Mouse (Mus musculus) megakaryocyte, embryonic 14.5 days (primary cell): ENCODE data around the gene Cenpv. TPM values are rescaled to one million over a fixed set of nuclear protein-coding genes. Genes with fewer than 3 reads are reported as not detected.
"Not testable (repeated sequence)": the region's sequence is repeated elsewhere in the genome, so short reads cannot be mapped to it uniquely, and the experiment has no call there.

Experiments used
- H3K27me3 ChIP-seq: replicated peaks from 2 replicates; pipeline ENCODE3; 2012; ENCODE audit warnings: inconsistent platforms
- H3K36me3 ChIP-seq: replicated peaks from 2 replicates; pipeline ENCODE3; 2012; ENCODE audit warnings: low read length, inconsistent platforms, mixed read lengths
- H3K4me1 ChIP-seq: 2 replicates; pipeline ENCODE4 v1.6.1; 2012; ENCODE audit warnings: inconsistent platforms
- H3K4me3 ChIP-seq: replicated peaks from 2 replicates; pipeline ENCODE3; 2012; ENCODE audit warnings: moderate library complexity, mild to moderate bottlenecking, inconsistent platforms
- H3K9me3 ChIP-seq: 2 replicates; pipeline ENCODE4 v1.6.1; 2012; ENCODE audit warnings: inconsistent platforms
- FLI1 ChIP-seq: IDR thresholded peaks from 2 replicates; pipeline ENCODE4 v1.6.1; 2012; ENCODE audit warnings: low read length, inconsistent platforms, mixed read lengths
- GATA1 ChIP-seq: IDR thresholded peaks from 3 replicates; pipeline ENCODE4 v1.6.1; 2012; ENCODE audit warnings: mixed read lengths, low read length, inconsistent platforms, borderline replicate concordance
- polyA plus RNA-seq: library from polyadenylated mRNA; stranded (reverse); fragments of >175 nt; gene quantifications from 2 replicates; pipeline ENCODE4 v1.2.3, GENCODE M21; 2012; ENCODE audit warnings: low replicate concordance; ENCODE audit not compliant: insufficient read depth

Cenpv gene
- polyA plus RNA-seq, 1 experiment = 10.8 TPM

- H3K27me3 ChIP-seq = no peaks in the 10 kb centered on the region
- peaks cover 85% of the 10 kb centered on the region for H3K36me3 ChIP-seq
- H3K4me3 ChIP-seq = no peak overlapping the region
- H3K9me3 ChIP-seq = no peaks in the 10 kb centered on the region
- TF ChIP-seq FLI1 (no peak), GATA1 (no peak)
- peaks cover 10% of the 10 kb centered on the region; the same call in 1 of the 2 replicates for H3K4me1 ChIP-seq
These were observed 29.5 kb downstream of the Cenpv start for GRCm38 (mm10) chr11:62509571-62509970.

GRCm38 (mm10) chr11:62508816-62509215, 30.2 kb downstream of the Cenpv start:
- H3K27me3 ChIP-seq, H3K9me3 ChIP-seq, H3K4me3 ChIP-seq, H3K4me1 ChIP-seq: not testable (repeated sequence)
- peaks cover 90% of the 10 kb centered on the region for H3K36me3 ChIP-seq

GRCm38 (mm10) chr11:62508365-62508764, 30.7 kb downstream of the Cenpv start:
- not testable (repeated sequence) for H3K9me3 ChIP-seq, H3K4me1 ChIP-seq, H3K27me3 ChIP-seq, H3K4me3 ChIP-seq
- peaks cover 90% of the 10 kb centered on the region for H3K36me3 ChIP-seq

- Histone ChIP-seq H3K27me3 (no peaks in the 10 kb centered on the region), H3K4me1 (peaks cover 10% of the 10 kb centered on the region), H3K9me3 (no peaks in the 10 kb centered on the region), H3K4me3 (peak overlapping the region; percentile 17), H3K36me3 (peaks cover 89% of the 10 kb centered on the region)
- no peak for TF ChIP-seq FLI1
- no peak for TF ChIP-seq GATA1
These were observed 31.4 kb downstream of the Cenpv start for GRCm38 (mm10) chr11:62507683-62508082.

GRCm38 (mm10) chr11:62500529-62500928, 38.5 kb downstream of the Cenpv start:
- Histone ChIP-seq H3K9me3 (no peaks in the 10 kb centered on the region), H3K4me3 (no peak overlapping the region), H3K27me3 (no peaks in the 10 kb centered on the region), H3K36me3 (peaks cover 40% of the 10 kb centered on the region), H3K4me1 (peaks cover 36% of the 10 kb centered on the region)
- TF ChIP-seq GATA1 (no peak), FLI1 (no peak)

GRCm38 (mm10) chr11:62498802-62499201, 40.3 kb downstream of the Cenpv start:
- peaks cover 53% of the 10 kb centered on the region for H3K4me1 ChIP-seq
- no peak overlapping the region for H3K4me3 ChIP-seq
- no peaks in the 10 kb centered on the region for H3K27me3 ChIP-seq
- H3K9me3 ChIP-seq = no peaks in the 10 kb centered on the region
- H3K36me3 ChIP-seq = peaks cover 41% of the 10 kb centered on the region
- no peak for TF ChIP-seq GATA1
- no peak for TF ChIP-seq FLI1

- Histone ChIP-seq H3K4me1 (peaks cover 54% of the 10 kb centered on the region), H3K27me3 (no peaks in the 10 kb centered on the region), H3K9me3 (no peaks in the 10 kb centered on the region), H3K4me3 (no peak overlapping the region), H3K36me3 (peaks cover 38% of the 10 kb centered on the region)
- no peak for TF ChIP-seq FLI1
- TF ChIP-seq GATA1 = no peak
These were observed 41.9 kb downstream of the Cenpv start for GRCm38 (mm10) chr11:62497181-62497580.

GRCm38 (mm10) chr11:62496151-62496715, 42.8 kb downstream of the Cenpv start:
- Histone ChIP-seq H3K4me1 (peaks cover 56% of the 10 kb centered on the region), H3K36me3 (peaks cover 39% of the 10 kb centered on the region), H3K27me3 (no peaks in the 10 kb centered on the region), H3K4me3 (peak overlapping the region; percentile 13), H3K9me3 (no peaks in the 10 kb centered on the region)
- no peak for TF ChIP-seq FLI1

- no peaks in the 10 kb centered on the region for H3K9me3 ChIP-seq
- no peaks in the 10 kb centered on the region for H3K27me3 ChIP-seq
- H3K4me1 ChIP-seq = peaks cover 54% of the 10 kb centered on the region
- peaks cover 42% of the 10 kb centered on the region for H3K36me3 ChIP-seq
- TF ChIP-seq FLI1 (no peak), GATA1 (no peak)
- H3K4me3 ChIP-seq = peak overlapping the region; percentile 67
These were observed 43.7 kb downstream of the Cenpv start for GRCm38 (mm10) chr11:62495276-62495801.

GRCm38 (mm10) chr11:62494754-62495275, 44.2 kb downstream of the Cenpv start:
- Histone ChIP-seq H3K4me3 (peak overlapping the region; percentile 51), H3K4me1 (peaks cover 55% of the 10 kb centered on the region), H3K36me3 (peaks cover 38% of the 10 kb centered on the region), H3K9me3 (no peaks in the 10 kb centered on the region), H3K27me3 (no peaks in the 10 kb centered on the region)
- TF ChIP-seq FLI1 (no peak), GATA1 (no peak)

- peaks cover 38% of the 10 kb centered on the region for H3K36me3 ChIP-seq
- peaks cover 64% of the 10 kb centered on the region for H3K4me1 ChIP-seq
- no peak for TF ChIP-seq FLI1
- TF ChIP-seq GATA1 = no peak
- H3K9me3 ChIP-seq = no peaks in the 10 kb centered on the region
- no peaks in the 10 kb centered on the region for H3K27me3 ChIP-seq
- no peak overlapping the region for H3K4me3 ChIP-seq
These were observed 45.4 kb downstream of the Cenpv start for GRCm38 (mm10) chr11:62493701-62494100.
